Comparison of ENCODE assay signal across 24 mouse cellular contexts in genomic region chr14:58563082-58563481, GRCm38 (mm10).
A peak's percentile ranks its signal among the peaks of the same experiment; 100 is the strongest.
DNase-seq lines count a peak whose midpoint lies in the region; ATAC-seq and TF ChIP-seq lines count a peak whose summit lies in the region.
"Had no signal": no experiment of that assay in that cellular context is flagged by ENCODE, and none has a peak within 500 bp of the region (broad histone marks: within the 10 kb centered on the region; RNA-seq: fewer than 3 reads in every experiment).

No protein-coding gene starts in this region.

- WGBS in lung, postnatal 0 days = 55% methylated on average over 2 of the region's 2 CpGs

- no peak overlapping the region for H3K9ac ChIP-seq in lung, postnatal 0 days (replicated peaks; ENCODE audit: low read depth)
- H3K9ac ChIP-seq: forebrain, postnatal 0 days; hindbrain, embryonic 12.5 days; hindbrain, embryonic 15.5 days had no signal

- no peak for TF ChIP-seq CTCF in lung, postnatal 0 days (IDR thresholded peaks at IDR 0.05)

- peak; percentile 17 for DNase-seq in A20 (ENCODE audit: low read depth, low spot score)
- peak; percentile 37 for DNase-seq in CD4-positive, CD25-positive, alpha-beta regulatory T cell, adult 2 months (ENCODE audit: low read depth, low spot score)
- DNase-seq in splenic B cell, adult 2 months (ENCODE audit: low read depth, low spot score) = peak; percentile 12
- DNase-seq in B cell, adult 2 months = no peak
- no peak for DNase-seq in lung, postnatal 0 days (ENCODE audit: low spot score)
- DNase-seq in lung, postnatal 4 days = no peak
- DNase-seq: adrenal gland, adult 2 months; adrenal gland, postnatal 25 days; cerebellum, adult 18-20 months; cerebellum, adult 9-10 months; cerebellum, postnatal 14 days; forebrain, postnatal 0 days; gastrocnemius, adult 2 months; gastrocnemius, postnatal 14 days; heart, adult 11 months had no signal

- ATAC-seq in activated CD4-positive, CD25-positive, alpha-beta regulatory T cell, adult 4 months = peak; percentile 49
- ATAC-seq in lung, postnatal 0 days = no peak
- ATAC-seq: forebrain, embryonic 14.5 days; forebrain, postnatal 0 days; intestine, postnatal 0 days; Patski had no signal

- H3K9me3 ChIP-seq in lung, postnatal 0 days (ENCODE audit: low read length) = no peaks in the 10 kb centered on the region
- H3K9me3 ChIP-seq: forebrain, embryonic 10.5 days; hindbrain, embryonic 12.5 days; hindbrain, embryonic 15.5 days had no signal

- H3K27me3 ChIP-seq in splenic B cell, adult 2 months (ENCODE audit: control insufficient read depth, insufficient read depth, low read length, poor library complexity, severe bottlenecking) = no peaks in the 10 kb centered on the region
- H3K27me3 ChIP-seq in lung, postnatal 0 days (replicated peaks; ENCODE audit: insufficient read depth, low read length) = no peaks in the 10 kb centered on the region
- H3K27me3 ChIP-seq: hindbrain, embryonic 12.5 days; hindbrain, embryonic 15.5 days had no signal

- no peaks in the 10 kb centered on the region for H3K36me3 ChIP-seq in splenic B cell, adult 2 months (ENCODE audit: control insufficient read depth, insufficient read depth, low read length, poor library complexity, severe bottlenecking)
- H3K36me3 ChIP-seq in lung, postnatal 0 days (ENCODE audit: insufficient read depth, low read length) = no peaks in the 10 kb centered on the region
- H3K36me3 ChIP-seq: forebrain, embryonic 10.5 days; G1E; hindbrain, embryonic 12.5 days; hindbrain, embryonic 15.5 days had no signal

- no peak overlapping the region for H3K4me3 ChIP-seq in lung, postnatal 0 days (ENCODE audit: low read depth, low read length)
- H3K4me3 ChIP-seq: forebrain, embryonic 10.5 days; gastrocnemius, adult 2 months; hindbrain, embryonic 12.5 days; hindbrain, embryonic 15.5 days had no signal

- H3K4me1 ChIP-seq in lung, postnatal 0 days (ENCODE audit: insufficient read depth, low read depth, low read length) = no peaks in the 10 kb centered on the region
- H3K4me1 ChIP-seq: forebrain, embryonic 10.5 days; hindbrain, embryonic 12.5 days; hindbrain, embryonic 15.5 days had no signal

- no peak for TF ChIP-seq EP300 in lung, postnatal 0 days (IDR thresholded peaks at IDR 0.05)

- no peak overlapping the region for H3K4me2 ChIP-seq in lung, postnatal 0 days (replicated peaks; ENCODE audit: low read depth, low read length)
- H3K4me2 ChIP-seq: heart, embryonic 11.5 days; hindbrain, embryonic 12.5 days; hindbrain, embryonic 15.5 days had no signal

- H3K27ac ChIP-seq in lung, postnatal 0 days (ENCODE audit: low read length) = no peak overlapping the region
- H3K27ac ChIP-seq: forebrain, embryonic 10.5 days; gastrocnemius, adult 2 months; hindbrain, embryonic 12.5 days; hindbrain, embryonic 15.5 days had no signal

Comparison
In these comparisons a context has a peak if more than half of its experiments do, and no peak if none do; other contexts are left out.
1. DNase-seq: peak in A20 (single experiment), CD4-positive, CD25-positive, alpha-beta regulatory T cell, adult 2 months (single experiment) and splenic B cell, adult 2 months (single experiment); none in B cell, adult 2 months (0 of 2), lung, postnatal 0 days (single experiment) and lung, postnatal 4 days (0 of 2).